Mouse (Mus musculus) intestine, postnatal 0 days (tissue): ENCODE measurements around the gene Ppp2r5e. TPM values are rescaled to one million over a fixed set of nuclear protein-coding genes. Genes with fewer than 3 reads are reported as not detected.
A peak's percentile ranks its signal among the peaks of the same experiment; 100 is the strongest.

Experiments
- ATAC-seq: fragments of 200-750 bp; cut with Nextera tagmentation; 2 replicates; pipeline ENCODE4 v1.8.0; 2017; ENCODE audit warnings: mild to moderate bottlenecking, moderate TSS enrichment, moderate library complexity
- H3K27ac ChIP-seq: fragments of 300-500 bp; sonication (generic); 2 replicates; pipeline ENCODE4 v1.5.1; 2014; ENCODE audit warnings: mild to moderate bottlenecking, low read depth, low read length, moderate library complexity
- H3K27me3 ChIP-seq: fragments of 300-500 bp; sonication (generic); replicated peaks from 2 replicates; pipeline ENCODE4 v1.6.1; 2014; ENCODE audit warnings: low read length, mixed read lengths; ENCODE audit not compliant: control insufficient read depth, insufficient read depth
- H3K36me3 ChIP-seq: fragments of 300-500 bp; sonication (generic); 2 replicates; pipeline ENCODE4 v1.6.1; 2014; ENCODE audit warnings: mild to moderate bottlenecking, moderate library complexity; ENCODE audit not compliant: control insufficient read depth, insufficient read depth
- H3K4me1 ChIP-seq: fragments of 300-500 bp; sonication (generic); replicated peaks from 2 replicates; pipeline ENCODE4 v1.6.1; 2014; ENCODE audit warnings: antibody characterized with exemption, low read length, mixed read lengths; ENCODE audit not compliant: control insufficient read depth, insufficient read depth
- H3K4me2 ChIP-seq: fragments of 300-500 bp; sonication (generic); replicated peaks from 2 replicates; pipeline ENCODE4 v1.6.1; 2014; ENCODE audit warnings: low read depth, mild to moderate bottlenecking, moderate library complexity
- H3K4me3 ChIP-seq: fragments of 300-500 bp; sonication (generic); 2 replicates; pipeline ENCODE4 v1.5.1; 2014; ENCODE audit warnings: low read depth, low read length
- H3K9ac ChIP-seq: fragments of 300-500 bp; sonication (generic); 2 replicates; pipeline ENCODE4 v1.6.1; 2014; ENCODE audit warnings: mild to moderate bottlenecking, low read depth, low read length
- H3K9me3 ChIP-seq: fragments of 300-500 bp; sonication (generic); 2 replicates; pipeline ENCODE4 v1.6.1; 2016; ENCODE audit warnings: mixed run types; ENCODE audit not compliant: control insufficient read depth
- CTCF ChIP-seq: sonication (generic); IDR thresholded peaks from 2 replicates; pipeline ENCODE4 v1.5.1; 2016; ENCODE audit warnings: low read depth, mild to moderate bottlenecking, control low read depth, antibody characterized with exemption, moderate library complexity
- whole genome bisulfite sequencing: fragments of 180-500 bp; shearing (Covaris S2); extraction: QIAGEN DNeasy Blood & Tissue Kit; methylation state at CpG from one replicate; pipeline ENCODE4 v1.1.7; 2014; 5-methylcytosine and 5-hydroxymethylcytosine counted together
- polyA plus RNA-seq: library from polyadenylated mRNA; unstranded; fragments of >200 nt; fragmentation: Nextera tagmentation; extraction: Ambion mirVana; gene quantifications from 2 replicates; pipeline ENCODE4 v1.2.1, GENCODE M21; 2015

The Ppp2r5e gene
- polyA plus RNA-seq, 1 experiment from 2014 or later, result 7.3 TPM

DNA sequence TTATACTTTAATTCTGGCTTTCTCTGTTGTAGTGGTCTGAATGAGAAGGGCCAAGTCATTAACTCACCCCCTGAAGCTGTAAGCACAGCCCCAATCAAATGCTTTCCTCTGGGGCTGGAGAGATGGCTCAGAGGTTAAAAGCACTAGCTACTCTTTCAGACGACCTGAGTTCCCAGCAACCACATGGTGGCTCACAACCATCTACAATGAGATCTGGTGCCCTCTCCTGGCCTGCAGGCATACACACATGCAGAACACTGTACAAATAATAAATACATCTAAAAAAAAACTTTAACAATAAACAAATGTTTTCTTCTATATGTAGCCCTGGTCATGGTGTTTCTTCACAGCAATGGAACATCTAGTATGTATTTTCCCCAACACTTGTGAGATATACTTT lies 33.6 kb upstream of the Ppp2r5e start:
- TF ChIP-seq CTCF, result peak; percentile 42
- 61% methylated on average over 1 of the region's 1 CpGs for WGBS
- H3K4me2 ChIP-seq, result no peak overlapping the region
- H3K9ac ChIP-seq, result no peak overlapping the region
- H3K27me3 ChIP-seq, result no peaks in the 10 kb centered on the region
- no peak overlapping the region for H3K27ac ChIP-seq
- H3K4me1 ChIP-seq, result no peaks in the 10 kb centered on the region
- H3K36me3 ChIP-seq, result no peaks in the 10 kb centered on the region
- no peak for ATAC-seq
- H3K4me3 ChIP-seq, result no peak overlapping the region
- 0 out of 2 replicates have a peak, but pooled peaks cover 3% of the 10 kb centered on the region for H3K9me3 ChIP-seq

GRCm38 (mm10) chr12:75623292-75623691 lies 27.2 kb upstream of the Ppp2r5e start:
- TF ChIP-seq CTCF, result no peak
- no peak overlapping the region for H3K4me2 ChIP-seq
- no peaks in the 10 kb centered on the region for H3K27me3 ChIP-seq
- ATAC-seq, result no peak
- H3K9me3 ChIP-seq, result 0 out of 2 replicates have a peak, but pooled peaks cover 7% of the 10 kb centered on the region
- no peaks in the 10 kb centered on the region for H3K4me1 ChIP-seq
- H3K9ac ChIP-seq, result no peak overlapping the region
- H3K27ac ChIP-seq, result no peak overlapping the region
- WGBS, result 89% methylated on average over 5 of the region's 5 CpGs
- H3K4me3 ChIP-seq, result no peak overlapping the region
- no peaks in the 10 kb centered on the region for H3K36me3 ChIP-seq

GRCm38 (mm10) chr12:75622835-75623234 lies 26.8 kb upstream of the Ppp2r5e start:
- H3K36me3 ChIP-seq, result no peaks in the 10 kb centered on the region
- no peak overlapping the region for H3K4me3 ChIP-seq
- no peak for TF ChIP-seq CTCF
- no peak for ATAC-seq
- 0 out of 2 replicates have a peak, but pooled peaks cover 7% of the 10 kb centered on the region for H3K9me3 ChIP-seq
- H3K9ac ChIP-seq, result no peak overlapping the region
- H3K27ac ChIP-seq, result no peak overlapping the region
- no peaks in the 10 kb centered on the region for H3K27me3 ChIP-seq
- H3K4me2 ChIP-seq, result no peak overlapping the region
- H3K4me1 ChIP-seq, result no peaks in the 10 kb centered on the region
- WGBS, result 56% methylated on average over 3 of the region's 3 CpGs

- 72% methylated on average over 8 of the region's 8 CpGs for WGBS
- Histone ChIP-seq H3K4me1 (no peaks in the 10 kb centered on the region), H3K4me2 (no peak overlapping the region), H3K27ac (no peak overlapping the region), H3K4me3 (no peak overlapping the region), H3K9me3 (0 out of 2 replicates have a peak, but pooled peaks cover 5% of the 10 kb centered on the region), H3K27me3 (no peaks in the 10 kb centered on the region), H3K9ac (no peak overlapping the region), H3K36me3 (no peaks in the 10 kb centered on the region)
- no peak for TF ChIP-seq CTCF
- no peak for ATAC-seq
Observed at GRCm38 (mm10) chr12:75616841-75617240, 20.8 kb upstream of the Ppp2r5e start.

- ATAC-seq, result peak; percentile 38; the same call in 1 of the 2 replicates
- peak overlapping the region; percentile 8 for H3K4me3 ChIP-seq
- H3K36me3 ChIP-seq, result no peaks in the 10 kb centered on the region
- H3K4me1 ChIP-seq, result no peaks in the 10 kb centered on the region
- TF ChIP-seq CTCF, result no peak
- H3K27ac ChIP-seq, result no peak overlapping the region
- no peaks in the 10 kb centered on the region for H3K27me3 ChIP-seq
- WGBS, result 10% methylated on average over 23 of the region's 24 CpGs
- H3K9ac ChIP-seq, result no peak overlapping the region
- no peaks in the 10 kb centered on the region for H3K9me3 ChIP-seq
- peak overlapping the region; percentile 51 for H3K4me2 ChIP-seq
Observed at GRCm38 (mm10) chr12:75616158-75616791, 20.2 kb upstream of the Ppp2r5e start.

GRCm38 (mm10) chr12:75615556-75615955 lies 19.5 kb upstream of the Ppp2r5e start:
- Histone ChIP-seq H3K27me3 (no peaks in the 10 kb centered on the region), H3K36me3 (no peaks in the 10 kb centered on the region), H3K4me1 (no peaks in the 10 kb centered on the region), H3K4me3 (no peak overlapping the region), H3K27ac (no peak overlapping the region), H3K9me3 (no peaks in the 10 kb centered on the region), H3K4me2 (no peak overlapping the region; the same call in 1 of the 2 replicates), H3K9ac (no peak overlapping the region)
- no peak for ATAC-seq
- WGBS, result 63% methylated on average over 3 of the region's 3 CpGs
- TF ChIP-seq CTCF, result no peak
